Mouse (Mus musculus) CH12.LX (cell line): Measurements from ENCODE around the gene Pbx1. TPM values are rescaled to one million over a fixed set of nuclear protein-coding genes. Genes with fewer than 3 reads are reported as not detected.

Source experiments
- DNase-seq: peaks from one replicate; pipeline ENCODE4 v3.0.0-alpha.2; 2013; ENCODE audit errors: extremely low read depth
- H3K27ac ChIP-seq: 2 replicates; pipeline ENCODE4 v1.5.1; 2012; ENCODE audit warnings: low read depth, mild to moderate bottlenecking, control low read depth, moderate library complexity; ENCODE audit not compliant: insufficient read depth
- H3K27me3 ChIP-seq: replicated peaks from 2 replicates; pipeline ENCODE3; 2012; ENCODE audit warnings: inconsistent platforms
- H3K36me3 ChIP-seq, 2 experiments: replicated peaks in 1 of 2; 2 replicates each; pipeline versions ENCODE3 to v1.6.1; 2012; ENCODE audit warnings: inconsistent platforms in 1 of 2, low read length in 1 of 2, mild to moderate bottlenecking in 1 of 2, mixed read lengths in 1 of 2, moderate library complexity in 1 of 2; ENCODE audit not compliant: control insufficient read depth in 1 of 2, insufficient read depth in 1 of 2
- H3K4me1 ChIP-seq, 2 experiments: 2 replicates each; pipeline ENCODE4 v1.6.1; 2012; ENCODE audit warnings: inconsistent platforms in 1 of 2, moderate library complexity in 1 of 2; ENCODE audit not compliant: insufficient read depth in 2 of 2, control insufficient read depth in 1 of 2
- H3K4me2 ChIP-seq: 2 replicates; pipeline ENCODE4 v1.6.1; 2012; ENCODE audit warnings: low read depth, mild to moderate bottlenecking, control low read depth; ENCODE audit not compliant: poor library complexity, insufficient read depth, severe bottlenecking
- H3K4me3 ChIP-seq, 3 experiments: fragments of 150-350 bp in 1 of 3; sonication (generic) in 1 of 3; replicated peaks in 1 of 3; 2 replicates each; pipeline versions ENCODE3 to v1.5.1; 2011 to 2012; ENCODE audit warnings: low read depth in 2 of 3, low read length in 2 of 3, mild to moderate bottlenecking in 2 of 3, moderate library complexity in 2 of 3, control low read depth in 1 of 3, improper control_type of control experiment in 1 of 3, inconsistent platforms in 1 of 3, mixed read lengths in 1 of 3; ENCODE audit not compliant: poor library complexity in 1 of 3
- H3K79me2 ChIP-seq: replicated peaks from 2 replicates; pipeline ENCODE4 v1.6.1; 2012; ENCODE audit warnings: mild to moderate bottlenecking, moderate library complexity; ENCODE audit not compliant: control insufficient read depth, poor library complexity, insufficient read depth, severe bottlenecking; ENCODE audit errors: extremely low read depth
- H3K9ac ChIP-seq: 2 replicates; pipeline ENCODE4 v1.6.1; 2012; ENCODE audit warnings: low read depth, mild to moderate bottlenecking, control low read depth, moderate library complexity; ENCODE audit not compliant: insufficient read depth
- H3K9me3 ChIP-seq: replicated peaks from 2 replicates; pipeline ENCODE3; 2012; ENCODE audit warnings: low read length, inconsistent platforms, mixed read lengths
- BHLHE40 ChIP-seq: IDR thresholded peaks from 2 replicates; pipeline ENCODE4 v1.6.1; 2011; ENCODE audit warnings: mild to moderate bottlenecking, low read depth, low read length, improper control_type of control experiment
- CHD1 ChIP-seq: IDR thresholded peaks from 2 replicates; pipeline ENCODE4 v1.6.1; 2012; ENCODE audit warnings: low read depth, low read length, improper control_type of control experiment, inconsistent platforms
- CTCF ChIP-seq, 2 experiments: IDR thresholded peaks in 1 of 2; conservative IDR thresholded peaks in 1 of 2; 2 replicates each; pipeline ENCODE4 v1.5.1; 2011 to 2012; ENCODE audit warnings: low read depth in 2 of 2, low read length in 2 of 2, improper control_type of control experiment in 1 of 2, inconsistent platforms in 1 of 2, mild to moderate bottlenecking in 1 of 2, moderate library complexity in 1 of 2
- E2F4 ChIP-seq: IDR thresholded peaks from 2 replicates; pipeline ENCODE4 v1.6.1; 2011; ENCODE audit warnings: low read depth, low read length, improper control_type of control experiment; ENCODE audit not compliant: insufficient replicate concordance
- GABPA ChIP-seq: IDR thresholded peaks from 2 replicates; pipeline ENCODE4 v1.6.1; 2012; ENCODE audit warnings: low read depth, low read length, improper control_type of control experiment, inconsistent platforms; ENCODE audit not compliant: insufficient replicate concordance
- KAT2A ChIP-seq: IDR thresholded peaks from 2 replicates; pipeline ENCODE4 v1.6.1; 2012; ENCODE audit warnings: low read length, improper control_type of control experiment, inconsistent platforms; ENCODE audit not compliant: insufficient replicate concordance
- MAX ChIP-seq: IDR thresholded peaks from 2 replicates; pipeline ENCODE4 v1.6.1; 2011; ENCODE audit warnings: low read length, improper control_type of control experiment
- MAZ ChIP-seq: IDR thresholded peaks from 2 replicates; pipeline ENCODE4 v1.6.1; 2012; ENCODE audit warnings: low read depth, mild to moderate bottlenecking, inconsistent platforms, low read length, improper control_type of control experiment, moderate library complexity
- MEF2A ChIP-seq: IDR thresholded peaks from 2 replicates; pipeline ENCODE4 v1.6.1; 2014; ENCODE audit warnings: low read depth, mild to moderate bottlenecking, inconsistent platforms, low read length, improper control_type of control experiment, borderline replicate concordance
- NELFE ChIP-seq: IDR thresholded peaks from 2 replicates; pipeline ENCODE4 v1.6.1; 2011; ENCODE audit warnings: low read depth, low read length, improper control_type of control experiment
- POLR2A ChIP-seq: IDR thresholded peaks from 2 replicates; pipeline ENCODE4 v1.6.1; 2011; ENCODE audit warnings: low read depth, mild to moderate bottlenecking, improper control_type of control experiment, low read length
- RCOR1 ChIP-seq: conservative IDR thresholded peaks from 2 replicates; pipeline ENCODE4 v1.6.1; 2012; ENCODE audit warnings: low read depth, mild to moderate bottlenecking, inconsistent platforms, low read length, improper control_type of control experiment
- SIN3A ChIP-seq: IDR thresholded peaks from 2 replicates; pipeline ENCODE4 v1.6.1; 2012; ENCODE audit warnings: low read length, improper control_type of control experiment, inconsistent platforms
- TCF12 ChIP-seq: IDR thresholded peaks from 2 replicates; pipeline ENCODE4 v1.6.1; 2014; ENCODE audit warnings: low read depth, mild to moderate bottlenecking, inconsistent platforms, low read length, improper control_type of control experiment
- UBTF ChIP-seq: IDR thresholded peaks from 2 replicates; pipeline ENCODE4 v1.6.1; 2012; ENCODE audit warnings: low read depth, mild to moderate bottlenecking, inconsistent platforms, low read length, improper control_type of control experiment, moderate library complexity
- USF1 ChIP-seq: IDR thresholded peaks from 2 replicates; pipeline ENCODE4 v1.6.1; 2014; ENCODE audit warnings: low read depth, mild to moderate bottlenecking, inconsistent platforms, low read length, improper control_type of control experiment
- USF2 ChIP-seq: conservative IDR thresholded peaks from 2 replicates; pipeline ENCODE4 v1.6.1; 2011; ENCODE audit warnings: low read depth, low read length, improper control_type of control experiment
- ZNF384 ChIP-seq: IDR thresholded peaks from 2 replicates; pipeline ENCODE4 v1.6.1; 2012; ENCODE audit warnings: low read depth, low read length, improper control_type of control experiment, inconsistent platforms
- dilution Hi-C: fragments of 300-500 bp; cut with MboI; formaldehyde crosslinking; loops from 2 replicates; pipeline ENCODE4 v1.14.3; 2020; ENCODE audit warnings: low sequenced_read_pairs; ENCODE audit not compliant: extremely low pct_unique_long_range_greater_than_20kb, extremely low pct_ligation_motif_present
- in situ Hi-C: fragments of 300-500 bp; cut with MboI; formaldehyde crosslinking; loops from 3 replicates; pipeline ENCODE4 v1.14.3; 2019; ENCODE audit warnings: low sequenced_read_pairs, low pct_ligation_motif_present, low pct_unique_long_range_greater_than_20kb, mixed read lengths
- polyA plus RNA-seq: library from polyadenylated mRNA; unstranded; fragments of >175 nt; gene quantifications from 2 replicates; pipeline ENCODE4 v1.2.1, GENCODE M21; 2012; ENCODE audit warnings: low read depth; ENCODE audit not compliant: insufficient read length
- total RNA-seq, 2 experiments: library from RNA; depleted of rRNA; stranded (reverse); fragments of 300-350 nt in 1 of 2; fragments of >200 nt in 1 of 2; gene quantifications; 2 replicates each; pipeline ENCODE4 v1.2.3; 2012 to 2014

The Pbx1 gene
- total and polyA plus RNA-seq, 3 experiments: not detected

- DNase-seq: no peak
- Histone ChIP-seq H3K9ac (no peak overlapping the region), H3K9me3 (peaks cover 87% of the 10 kb centered on the region), H3K4me3 (no peak overlapping the region), H3K27ac (no peak overlapping the region), H3K79me2 (no peaks in the 10 kb centered on the region), H3K27me3 (no peaks in the 10 kb centered on the region), H3K4me2 (no peak overlapping the region), H3K4me1 (no peaks in the 10 kb centered on the region), H3K36me3 (no peaks in the 10 kb centered on the region)
- dilution Hi-C loops: no loop called here
- TF ChIP-seq TCF12 (no peak), POLR2A (no peak), CHD1 (no peak), KAT2A (no peak), MAZ (no peak), ZNF384 (no peak), E2F4 (no peak)
- in situ Hi-C loops: no loop called here
Measured at GRCm38 (mm10) chr1:168348036-168348784, 83.9 kb downstream of the Pbx1 start.

- H3K9ac ChIP-seq: no peak overlapping the region
- DNase-seq: no peak
- no peaks in the 10 kb centered on the region for H3K27me3 ChIP-seq
- dilution Hi-C loops: no loop called here
- H3K4me1 ChIP-seq: no peaks in the 10 kb centered on the region
- in situ Hi-C loops: no loop called here
- H3K27ac ChIP-seq: no peak overlapping the region
- H3K79me2 ChIP-seq: no peaks in the 10 kb centered on the region
- peaks cover 77% of the 10 kb centered on the region for H3K9me3 ChIP-seq
- TF ChIP-seq USF1 (no peak), MEF2A (no peak), NELFE (no peak), CHD1 (no peak), MAX (no peak), CTCF (conservative IDR thresholded peaks at IDR 0.05 in 1 of 2, IDR thresholded peaks at IDR 0.05 in 1 of 2; ENCODE audit: low read depth in 2 of 2, low read length in 2 of 2) (no peak), USF2 (no peak), SIN3A (no peak), GABPA (no peak), MAZ (no peak), BHLHE40 (no peak), UBTF (no peak), RCOR1 (no peak), ZNF384 (no peak)
- no peaks in the 10 kb centered on the region for H3K36me3 ChIP-seq
- no peak overlapping the region for H3K4me2 ChIP-seq
- H3K4me3 ChIP-seq: no peak overlapping the region
Measured at GRCm38 (mm10) chr1:168344918-168345317, 87.2 kb downstream of the Pbx1 start.
